In genomic region chr7:84372280-84372679, GRCm38 (mm10) we compare ENCODE assay signal across 17 mouse cellular contexts. TPM values are rescaled to one million over a fixed set of nuclear protein-coding genes. Genes with fewer than 3 reads are reported as not detected.
DNase-seq lines count a peak whose midpoint lies in the region; ATAC-seq and TF ChIP-seq lines count a peak whose summit lies in the region.
"Had no signal": no experiment of that assay in that cellular context is flagged by ENCODE, and none has a peak within 500 bp of the region (broad histone marks: within the 10 kb centered on the region; RNA-seq: fewer than 3 reads in every experiment).

No protein-coding gene starts in this region.

- no peak for DNase-seq in left cerebral cortex, adult 2 months (ENCODE audit: extremely low spot score in 1 of 2, low spot score in 2 of 2)
- DNase-seq in left cerebral cortex, adult 8-10 months (ENCODE audit: low spot score in 2 of 2): no peak
- DNase-seq in ovary, postnatal 10 days (ENCODE audit: low spot score): no peak
- no peak for DNase-seq in adrenal gland, postnatal 14 days
- DNase-seq: adrenal gland, postnatal 36 days; cerebellum, adult 11-12 months; heart, postnatal 14 days; kidney, adult 18-20 months; kidney, postnatal 36 days; right cerebral cortex, adult 18-20 months had no signal

- peak overlapping the region; percentile 89 for H3K27ac ChIP-seq in left cerebral cortex, adult 2 months
- peak overlapping the region; percentile 49 for H3K27ac ChIP-seq in forebrain, embryonic 13.5 days
- H3K27ac ChIP-seq in hindbrain, embryonic 16.5 days (ENCODE audit: low read depth, low read length): peak overlapping the region; percentile 55; the same call in 1 of the 2 replicates
- H3K27ac ChIP-seq in neural tube, embryonic 15.5 days (replicated peaks): peak overlapping the region; percentile 54
- H3K27ac ChIP-seq: neural tube, embryonic 12.5 days had no signal

- no peak for TF ChIP-seq CTCF in left cerebral cortex, adult 2 months (IDR thresholded peaks at IDR 0.05)

- intact Hi-C loops in left cerebral cortex, adult 2 months (cut with DNase I): loop anchor here (5.0 kb wide), 1 partner anchor 75 kb away; no protein-coding TSS in a partner anchor

- H3K9ac ChIP-seq in forebrain, embryonic 13.5 days: no peak overlapping the region; the same call in 1 of the 2 replicates
- peak overlapping the region; percentile 22; the same call in 1 of the 2 replicates for H3K9ac ChIP-seq in hindbrain, embryonic 16.5 days (ENCODE audit: low read depth, low read length)
- 0 out of 2 replicates have a peak overlapping the region, but pooled peaks have one; percentile 1 for H3K9ac ChIP-seq in neural tube, embryonic 15.5 days (replicated peaks)
- H3K9ac ChIP-seq: neural tube, embryonic 12.5 days had no signal

- no peaks in the 10 kb centered on the region for H3K9me3 ChIP-seq in forebrain, embryonic 13.5 days (replicated peaks)
- H3K9me3 ChIP-seq in hindbrain, embryonic 16.5 days (ENCODE audit: control insufficient read depth, low read length): no peaks in the 10 kb centered on the region
- H3K9me3 ChIP-seq in neural tube, embryonic 15.5 days (replicated peaks): no peaks in the 10 kb centered on the region
- H3K9me3 ChIP-seq: megakaryocyte, embryonic 14.5 days; neural tube, embryonic 12.5 days had no signal

- no peak overlapping the region for H3K4me2 ChIP-seq in forebrain, embryonic 13.5 days
- peak overlapping the region; percentile 25 for H3K4me2 ChIP-seq in hindbrain, embryonic 16.5 days (ENCODE audit: low read length)
- no peak overlapping the region for H3K4me2 ChIP-seq in neural tube, embryonic 15.5 days
- H3K4me2 ChIP-seq: neural tube, embryonic 12.5 days had no signal

- H3K4me1 ChIP-seq in forebrain, embryonic 13.5 days: peaks cover 17% of the 10 kb centered on the region
- H3K4me1 ChIP-seq in hindbrain, embryonic 16.5 days (ENCODE audit: control insufficient read depth, insufficient read depth, low read depth, low read length): peaks cover 12% of the 10 kb centered on the region
- peaks cover 21% of the 10 kb centered on the region for H3K4me1 ChIP-seq in neural tube, embryonic 15.5 days
- H3K4me1 ChIP-seq: megakaryocyte, embryonic 14.5 days had no signal

- peak; percentile 22; the same call in 1 of the 2 replicates for ATAC-seq in forebrain, embryonic 13.5 days
- no peak for ATAC-seq in hindbrain, embryonic 16.5 days
- no peak for ATAC-seq in neural tube, embryonic 15.5 days (ENCODE audit: low FRiP score)
- ATAC-seq: CD4-positive, CD25-positive, alpha-beta regulatory T cell, adult 4 months had no signal

- 68% methylated on average over 7 of the region's 7 CpGs for WGBS in forebrain, embryonic 13.5 days
- 65% methylated on average over 7 of the region's 7 CpGs for WGBS in hindbrain, embryonic 16.5 days
- WGBS in neural tube, embryonic 15.5 days: 71% methylated on average over 7 of the region's 7 CpGs

- H3K36me3 ChIP-seq in forebrain, embryonic 13.5 days (ENCODE audit: poor library complexity, severe bottlenecking): no peaks in the 10 kb centered on the region
- no peaks in the 10 kb centered on the region for H3K36me3 ChIP-seq in hindbrain, embryonic 16.5 days (ENCODE audit: control insufficient read depth, insufficient read depth, low read length)
- H3K36me3 ChIP-seq in neural tube, embryonic 15.5 days: no peaks in the 10 kb centered on the region
- H3K36me3 ChIP-seq: neural tube, embryonic 12.5 days had no signal

- peak overlapping the region; percentile 48 for H3K4me3 ChIP-seq in left cerebral cortex, adult 2 months
- no peak overlapping the region for H3K4me3 ChIP-seq in forebrain, embryonic 13.5 days
- H3K4me3 ChIP-seq in hindbrain, embryonic 16.5 days (ENCODE audit: low read length): no peak overlapping the region
- H3K4me3 ChIP-seq in neural tube, embryonic 15.5 days (replicated peaks): no peak overlapping the region
- H3K4me3 ChIP-seq: megakaryocyte, embryonic 14.5 days; neural tube, embryonic 12.5 days had no signal

- H3K27me3 ChIP-seq in forebrain, embryonic 13.5 days: no peaks in the 10 kb centered on the region
- H3K27me3 ChIP-seq in hindbrain, embryonic 16.5 days (replicated peaks; ENCODE audit: control insufficient read depth, insufficient read depth, low read length): no peaks in the 10 kb centered on the region
- H3K27me3 ChIP-seq in neural tube, embryonic 15.5 days (replicated peaks): no peaks in the 10 kb centered on the region
- H3K27me3 ChIP-seq: neural tube, embryonic 12.5 days had no signal

RNA-seq across cellular contexts. Expression of gene Arnt2, which starts 37.7 kb away (rescaled TPM):
- total RNA-seq in left cerebral cortex, adult 2 months (2021): 100 to 1,000 TPM; 253 to 266 TPM
- 100 to 1,000 TPM; 205 to 240 (median 236) TPM for total RNA-seq in left cerebral cortex, adult 8-10 months (2022)
- polyA plus RNA-seq in forebrain, embryonic 13.5 days (2015; fragmentation: Nextera tagmentation; extraction: Ambion mirVana): 46.4 and 55.0 TPM in 2 replicates
- 53.8 and 72.4 TPM in 2 replicates for polyA plus RNA-seq in hindbrain, embryonic 16.5 days (2015; fragmentation: Nextera tagmentation; extraction: Ambion mirVana)
- 49.2 and 55.0 TPM in 2 replicates for polyA plus RNA-seq in neural tube, embryonic 15.5 days (2015; fragmentation: Nextera tagmentation; extraction: Ambion mirVana)
- 30.9 and 37.2 TPM in 2 replicates for total RNA-seq in adrenal gland, postnatal 14 days (2021)
- total RNA-seq: liver, adult 2 months had no signal
- polyA plus RNA-seq: liver, adult 2 months had no signal
